In genomic region chr12:56457356-56457755, GRCm38 (mm10) we compare ENCODE assay signal across 19 mouse cellular contexts.
DNase-seq lines count a peak whose midpoint lies in the region; ATAC-seq and TF ChIP-seq lines count a peak whose summit lies in the region.
"Had no signal": no experiment of that assay in that cellular context is flagged by ENCODE, and none has a peak within 500 bp of the region (broad histone marks: within the 10 kb centered on the region; RNA-seq: fewer than 3 reads in every experiment).

No protein-coding gene starts in this region.

- 4% methylated on average over 2 of the region's 2 CpGs for whole genome bisulfite sequencing in hindbrain, embryonic 10.5 days
- WGBS in hindbrain, embryonic 16.5 days: 14% methylated on average over 2 of the region's 2 CpGs
- 0% methylated on average over 2 of the region's 2 CpGs for WGBS in midbrain, embryonic 14.5 days
- WGBS in midbrain, embryonic 13.5 days: 0% methylated on average over 2 of the region's 2 CpGs
- WGBS in embryonic facial prominence, embryonic 10.5 days: 6% methylated on average over 2 of the region's 2 CpGs
- WGBS in kidney, adult 2 months: 8% methylated on average over 2 of the region's 2 CpGs

- no peak for TF ChIP-seq CTCF in kidney, adult 2 months (conservative IDR thresholded peaks at IDR 0.05; ENCODE audit: insufficient read depth, insufficient read length, low read depth, low read length)

- peaks cover 100% of the 10 kb centered on the region for H3K27me3 ChIP-seq in hindbrain, embryonic 10.5 days (ENCODE audit: insufficient read depth, poor library complexity, severe bottlenecking)
- peaks cover 73% of the 10 kb centered on the region for H3K27me3 ChIP-seq in hindbrain, embryonic 16.5 days (replicated peaks; ENCODE audit: control insufficient read depth, insufficient read depth, low read length)
- peaks cover 84% of the 10 kb centered on the region for H3K27me3 ChIP-seq in midbrain, embryonic 14.5 days (ENCODE audit: control insufficient read depth, insufficient read depth, low read length)
- peaks cover 92% of the 10 kb centered on the region for H3K27me3 ChIP-seq in midbrain, embryonic 13.5 days
- H3K27me3 ChIP-seq in embryonic facial prominence, embryonic 10.5 days (replicated peaks; ENCODE audit: low read depth, poor library complexity, severe bottlenecking): peaks cover 96% of the 10 kb centered on the region
- H3K27me3 ChIP-seq in kidney, adult 2 months (replicated peaks; ENCODE audit: control insufficient read depth, insufficient read depth, low read length): 0 out of 2 replicates have a peak, but pooled peaks cover 2% of the 10 kb centered on the region
- H3K27me3 ChIP-seq: heart, embryonic 15.5 days had no signal

- H3K4me3 ChIP-seq in hindbrain, embryonic 10.5 days: no peak overlapping the region
- H3K4me3 ChIP-seq in hindbrain, embryonic 16.5 days (ENCODE audit: low read length): no peak overlapping the region
- H3K4me3 ChIP-seq in midbrain, embryonic 14.5 days (replicated peaks; ENCODE audit: low read depth, low read length): no peak overlapping the region
- no peak overlapping the region for H3K4me3 ChIP-seq in midbrain, embryonic 13.5 days (replicated peaks)
- no peak overlapping the region for H3K4me3 ChIP-seq in embryonic facial prominence, embryonic 10.5 days
- H3K4me3 ChIP-seq in kidney, adult 2 months (ENCODE audit: insufficient read depth, low read depth, low read length): no peak overlapping the region
- H3K4me3 ChIP-seq: embryonic facial prominence, embryonic 12.5 days; forebrain, embryonic 12.5 days; heart, adult 2 months; heart, embryonic 15.5 days had no signal

- H3K4me1 ChIP-seq in hindbrain, embryonic 10.5 days (replicated peaks): peaks cover 27% of the 10 kb centered on the region
- no peaks in the 10 kb centered on the region; the same call in 1 of the 2 replicates for H3K4me1 ChIP-seq in hindbrain, embryonic 16.5 days (ENCODE audit: control insufficient read depth, insufficient read depth, low read depth, low read length)
- H3K4me1 ChIP-seq in midbrain, embryonic 14.5 days (ENCODE audit: control insufficient read depth, insufficient read depth, low read length): peaks cover 11% of the 10 kb centered on the region
- peaks cover 18% of the 10 kb centered on the region for H3K4me1 ChIP-seq in midbrain, embryonic 13.5 days (replicated peaks)
- H3K4me1 ChIP-seq in embryonic facial prominence, embryonic 10.5 days: peaks cover 28% of the 10 kb centered on the region
- no peaks in the 10 kb centered on the region; the same call in 1 of the 2 replicates for H3K4me1 ChIP-seq in kidney, adult 2 months (ENCODE audit: control insufficient read depth, insufficient read depth, low read length)
- H3K4me1 ChIP-seq: heart, embryonic 15.5 days had no signal

- no peaks in the 10 kb centered on the region for H3K36me3 ChIP-seq in hindbrain, embryonic 10.5 days
- H3K36me3 ChIP-seq in hindbrain, embryonic 16.5 days (ENCODE audit: control insufficient read depth, insufficient read depth, low read length): no peaks in the 10 kb centered on the region
- H3K36me3 ChIP-seq in midbrain, embryonic 14.5 days (ENCODE audit: control insufficient read depth, insufficient read depth, low read length): no peaks in the 10 kb centered on the region
- no peaks in the 10 kb centered on the region for H3K36me3 ChIP-seq in midbrain, embryonic 13.5 days
- H3K36me3 ChIP-seq in embryonic facial prominence, embryonic 10.5 days (replicated peaks): no peaks in the 10 kb centered on the region
- no peaks in the 10 kb centered on the region for H3K36me3 ChIP-seq in kidney, adult 2 months (ENCODE audit: control insufficient read depth, insufficient read depth, low read length)
- H3K36me3 ChIP-seq: embryonic facial prominence, embryonic 12.5 days; forebrain, embryonic 12.5 days; heart, embryonic 15.5 days had no signal

- no peak for ATAC-seq in hindbrain, embryonic 16.5 days
- ATAC-seq in midbrain, embryonic 14.5 days (ENCODE audit: low FRiP score, low TSS enrichment): no peak
- ATAC-seq in midbrain, embryonic 13.5 days: no peak
- ATAC-seq: forebrain, postnatal 0 days had no signal

- no peak for TF ChIP-seq POLR2A in kidney, adult 2 months (IDR thresholded peaks at IDR 0.05; ENCODE audit: low read depth, low read length)

- no peak overlapping the region for H3K9ac ChIP-seq in hindbrain, embryonic 16.5 days (ENCODE audit: low read depth, low read length)
- no peak overlapping the region for H3K9ac ChIP-seq in midbrain, embryonic 14.5 days (replicated peaks; ENCODE audit: low read length)
- H3K9ac ChIP-seq in midbrain, embryonic 13.5 days (replicated peaks): no peak overlapping the region
- H3K9ac ChIP-seq: embryonic facial prominence, embryonic 12.5 days; forebrain, embryonic 12.5 days; forebrain, postnatal 0 days; heart, embryonic 15.5 days; hindbrain, embryonic 14.5 days had no signal

- H3K27ac ChIP-seq in hindbrain, embryonic 10.5 days: no peak overlapping the region
- H3K27ac ChIP-seq in hindbrain, embryonic 16.5 days (ENCODE audit: low read depth, low read length): no peak overlapping the region
- no peak overlapping the region for H3K27ac ChIP-seq in midbrain, embryonic 14.5 days (replicated peaks; ENCODE audit: low read depth, low read length)
- no peak overlapping the region for H3K27ac ChIP-seq in midbrain, embryonic 13.5 days
- no peak overlapping the region for H3K27ac ChIP-seq in embryonic facial prominence, embryonic 10.5 days (replicated peaks)
- no peak overlapping the region for H3K27ac ChIP-seq in kidney, adult 2 months (ENCODE audit: insufficient read depth, low read depth, low read length)
- H3K27ac ChIP-seq: embryonic facial prominence, embryonic 12.5 days; forebrain, embryonic 12.5 days; heart, adult 2 months; heart, embryonic 15.5 days; hindbrain, embryonic 14.5 days had no signal

- 0 out of 2 replicates have a peak, but pooled peaks cover 3% of the 10 kb centered on the region for H3K9me3 ChIP-seq in hindbrain, embryonic 10.5 days
- peaks cover 3% of the 10 kb centered on the region; the same call in 1 of the 2 replicates for H3K9me3 ChIP-seq in hindbrain, embryonic 16.5 days (ENCODE audit: control insufficient read depth, low read length)
- 0 out of 2 replicates have a peak, but pooled peaks cover 4% of the 10 kb centered on the region for H3K9me3 ChIP-seq in midbrain, embryonic 14.5 days (ENCODE audit: control insufficient read depth, low read length)
- 0 out of 2 replicates have a peak, but pooled peaks cover 4% of the 10 kb centered on the region for H3K9me3 ChIP-seq in midbrain, embryonic 13.5 days
- H3K9me3 ChIP-seq in embryonic facial prominence, embryonic 10.5 days: 0 out of 2 replicates have a peak, but pooled peaks cover 2% of the 10 kb centered on the region
- H3K9me3 ChIP-seq: embryonic facial prominence, embryonic 12.5 days; heart, embryonic 15.5 days had no signal

- DNase-seq in hindbrain, embryonic 10.5 days (ENCODE audit: low spot score): peak; percentile 18
- peak; percentile 43 for DNase-seq in midbrain, embryonic 14.5 days
- DNase-seq in embryonic facial prominence, embryonic 10.5 days (ENCODE audit: low spot score): peak; percentile 52
- DNase-seq in cerebellum, adult 11 months: no peak
- DNase-seq in kidney, adult 2 months: no peak
- DNase-seq: adrenal gland, postnatal 10 days; cerebellum, adult 18-20 months; cerebellum, adult 9-11 months; forebrain, postnatal 0 days; gastrocnemius, postnatal 14 days; heart, adult 2 months; heart, postnatal 14 days had no signal

- no peak overlapping the region for H3K4me2 ChIP-seq in hindbrain, embryonic 16.5 days (ENCODE audit: low read length)
- no peak overlapping the region for H3K4me2 ChIP-seq in midbrain, embryonic 14.5 days (ENCODE audit: low read length)
- no peak overlapping the region for H3K4me2 ChIP-seq in midbrain, embryonic 13.5 days (replicated peaks)
- H3K4me2 ChIP-seq: embryonic facial prominence, embryonic 12.5 days; forebrain, embryonic 12.5 days; heart, embryonic 11.5 days; heart, embryonic 15.5 days; hindbrain, embryonic 14.5 days had no signal

Comparison
In these comparisons a context has a peak if more than half of its experiments do, and no peak if none do; other contexts are left out.
1. DNase-seq: peak in hindbrain, embryonic 10.5 days (single experiment), midbrain, embryonic 14.5 days (single experiment) and embryonic facial prominence, embryonic 10.5 days (single experiment); none in cerebellum, adult 11 months (single experiment) and kidney, adult 2 months (single experiment).